Mouse (Mus musculus) stomach, embryonic 15.5 days (tissue): ENCODE results near the gene Ccdc63. TPM values are rescaled to one million over a fixed set of nuclear protein-coding genes. Genes with fewer than 3 reads are reported as not detected.

ENCODE experiments used
- ATAC-seq: fragments of 200-750 bp; cut with Nextera tagmentation; 2 replicates; pipeline ENCODE4 v1.8.0; 2017; ENCODE audit warnings: low read depth, moderate number of reproducible peaks, moderate TSS enrichment; ENCODE audit not compliant: insufficient read depth, low FRiP score
- H3K27ac ChIP-seq: fragments of 300-500 bp; sonication (generic); 2 replicates; pipeline ENCODE4 v1.5.1; 2015; ENCODE audit warnings: mild to moderate bottlenecking, inconsistent platforms
- H3K27me3 ChIP-seq: fragments of 300-500 bp; sonication (generic); replicated peaks from 2 replicates; pipeline ENCODE4 v1.6.1; 2015; ENCODE audit warnings: inconsistent platforms
- H3K36me3 ChIP-seq: fragments of 300-500 bp; sonication (generic); 2 replicates; pipeline ENCODE4 v1.6.1; 2015; ENCODE audit warnings: inconsistent platforms
- H3K4me1 ChIP-seq: fragments of 300-500 bp; sonication (generic); 2 replicates; pipeline ENCODE4 v1.6.1; 2015; ENCODE audit warnings: inconsistent platforms
- H3K4me2 ChIP-seq: fragments of 300-500 bp; sonication (generic); 2 replicates; pipeline ENCODE4 v1.6.1; 2015; ENCODE audit warnings: mild to moderate bottlenecking, inconsistent platforms
- H3K4me3 ChIP-seq: fragments of 300-500 bp; sonication (generic); replicated peaks from 2 replicates; pipeline ENCODE4 v1.5.1; 2015; ENCODE audit warnings: inconsistent platforms
- H3K9ac ChIP-seq: fragments of 300-500 bp; sonication (generic); 2 replicates; pipeline ENCODE4 v1.6.1; 2015; ENCODE audit warnings: inconsistent platforms
- H3K9me3 ChIP-seq: fragments of 300-500 bp; sonication (generic); 2 replicates; pipeline ENCODE4 v1.6.1; 2016; ENCODE audit warnings: inconsistent platforms
- WGBS: fragments of 180-500 bp; shearing (Covaris S2); methylation state at CpG from one replicate; pipeline ENCODE4 v1.1.7; 2015; 5-methylcytosine and 5-hydroxymethylcytosine counted together
- polyA plus RNA-seq: library from polyadenylated mRNA; unstranded; fragments of >200 nt; fragmentation: Nextera tagmentation; extraction: Ambion mirVana; gene quantifications from 2 replicates; pipeline ENCODE4 v1.2.1, GENCODE M21; 2015

Ccdc63 gene
- polyA plus RNA-seq, 1 experiment from 2014 or later, result not detected

DNA sequence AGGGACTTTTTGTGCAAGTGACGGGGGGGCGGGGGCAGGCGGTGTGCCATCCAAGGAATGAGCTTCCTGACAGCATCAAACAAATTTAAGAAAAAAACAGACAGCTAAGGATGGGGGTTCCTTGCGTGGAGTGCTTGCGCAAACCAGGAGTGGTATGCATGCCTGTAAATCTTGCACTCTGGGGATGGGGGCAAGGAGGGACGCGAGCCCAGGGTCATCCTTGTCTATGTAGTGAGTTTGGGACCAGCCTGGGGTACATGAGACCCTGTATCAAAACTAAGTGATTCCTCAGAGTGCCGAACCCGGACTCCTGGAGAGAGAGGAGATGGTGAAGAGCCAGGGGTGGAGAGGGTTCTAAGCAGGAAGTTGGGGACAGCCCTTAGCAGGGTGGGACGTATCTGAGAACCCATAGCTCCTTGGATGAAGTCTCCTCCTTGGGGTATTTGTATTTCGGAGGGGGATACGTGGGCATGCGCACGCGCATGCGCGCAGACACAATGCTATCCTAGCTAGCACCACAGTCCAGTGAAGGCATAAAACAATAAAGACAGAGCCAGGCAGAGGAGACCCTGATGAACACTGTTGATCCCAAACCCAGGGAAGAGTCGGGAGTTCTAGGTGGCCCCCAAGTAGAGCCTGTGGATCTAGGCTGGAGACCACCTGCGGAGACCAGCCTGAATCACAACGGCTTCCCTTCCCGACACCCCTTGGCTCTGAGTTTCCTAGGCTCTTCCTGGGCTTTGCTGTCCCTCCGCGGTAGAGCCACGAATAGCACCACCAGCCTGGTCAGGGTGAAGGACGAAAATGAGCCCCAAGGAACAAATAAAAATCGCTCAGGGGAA, 29.3 kb downstream of the Ccdc63 start:
- H3K9me3 ChIP-seq, result no peaks in the 10 kb centered on the region
- H3K4me1 ChIP-seq, result no peaks in the 10 kb centered on the region
- H3K27ac ChIP-seq, result no peak overlapping the region
- H3K27me3 ChIP-seq, result 0 out of 2 replicates have a peak, but pooled peaks cover 5% of the 10 kb centered on the region
- no peaks in the 10 kb centered on the region for H3K36me3 ChIP-seq
- H3K9ac ChIP-seq, result no peak overlapping the region
- WGBS, result 68% methylated on average over 26 of the region's 26 CpGs
- H3K4me2 ChIP-seq, result peak overlapping the region; percentile 10; the same call in 1 of the 2 replicates
- no peak overlapping the region for H3K4me3 ChIP-seq
- no peak for ATAC-seq

DNA sequence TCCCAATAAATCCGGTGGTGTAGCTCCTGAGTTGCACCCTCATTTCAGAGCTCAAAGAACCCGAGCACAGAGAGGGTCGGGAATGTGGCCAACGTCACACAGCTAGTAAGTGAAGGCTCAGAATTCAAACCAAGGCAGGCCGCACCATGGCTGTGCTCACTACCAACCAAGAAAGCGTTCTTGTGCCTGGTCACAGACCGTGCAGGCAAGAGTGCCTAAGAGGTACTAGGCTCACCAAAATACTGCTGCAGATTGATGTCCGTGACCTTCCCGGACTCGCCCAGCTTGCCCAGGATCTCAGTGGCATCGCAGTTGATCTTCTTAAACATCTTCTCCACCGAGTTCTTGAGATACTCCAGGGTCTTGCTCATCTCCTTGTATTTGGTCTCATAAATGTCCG, 30.0 kb downstream of the Ccdc63 start:
- WGBS, result 89% methylated on average over 13 of the region's 13 CpGs
- Histone ChIP-seq H3K27me3 (0 out of 2 replicates have a peak, but pooled peaks cover 5% of the 10 kb centered on the region), H3K4me3 (no peak overlapping the region), H3K27ac (no peak overlapping the region), H3K9me3 (no peaks in the 10 kb centered on the region), H3K36me3 (no peaks in the 10 kb centered on the region), H3K4me2 (no peak overlapping the region), H3K4me1 (no peaks in the 10 kb centered on the region), H3K9ac (no peak overlapping the region)
- no peak for ATAC-seq

DNA sequence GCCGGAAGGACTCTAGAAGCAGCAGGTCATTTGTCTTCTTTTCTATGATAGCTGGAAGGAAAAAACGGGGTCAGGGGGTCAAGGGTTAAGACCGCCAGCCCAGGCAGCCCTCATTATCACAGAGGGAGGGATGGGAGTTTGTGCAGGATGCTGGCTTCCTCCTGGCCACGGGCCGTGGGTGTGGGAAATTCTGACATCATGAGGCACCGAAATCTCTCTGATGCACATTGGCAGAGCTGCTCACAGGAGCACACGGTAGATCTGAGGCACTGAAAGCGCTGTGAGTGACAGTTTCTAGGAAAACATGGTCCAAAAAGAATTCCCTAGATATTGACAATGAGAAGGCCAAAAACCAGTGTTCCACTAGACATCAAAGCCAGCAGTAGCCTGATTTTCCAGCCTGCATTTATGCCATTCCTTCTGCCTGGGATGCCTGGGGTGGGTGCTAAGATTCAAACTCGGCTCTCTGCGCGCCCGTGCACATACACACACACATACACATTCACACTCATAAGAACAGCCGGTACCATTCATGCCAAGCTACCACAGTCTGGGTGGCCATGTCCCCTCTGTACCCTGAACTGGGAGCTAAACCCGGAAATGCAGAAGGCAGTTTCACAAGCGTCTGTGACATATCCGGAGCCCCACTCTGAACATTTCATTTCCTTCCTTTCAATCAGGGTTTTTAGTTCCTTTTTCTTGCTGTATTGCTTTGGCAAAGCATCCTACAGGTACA, 31.1 kb downstream of the Ccdc63 start:
- H3K9me3 ChIP-seq, result no peaks in the 10 kb centered on the region
- H3K4me3 ChIP-seq, result no peak overlapping the region
- no peak for ATAC-seq
- no peaks in the 10 kb centered on the region for H3K36me3 ChIP-seq
- H3K9ac ChIP-seq, result no peak overlapping the region
- no peak overlapping the region for H3K4me2 ChIP-seq
- H3K27ac ChIP-seq, result no peak overlapping the region
- WGBS, result 54% methylated on average over 16 of the region's 16 CpGs
- 0 out of 2 replicates have a peak, but pooled peaks cover 5% of the 10 kb centered on the region for H3K27me3 ChIP-seq
- no peaks in the 10 kb centered on the region for H3K4me1 ChIP-seq

DNA sequence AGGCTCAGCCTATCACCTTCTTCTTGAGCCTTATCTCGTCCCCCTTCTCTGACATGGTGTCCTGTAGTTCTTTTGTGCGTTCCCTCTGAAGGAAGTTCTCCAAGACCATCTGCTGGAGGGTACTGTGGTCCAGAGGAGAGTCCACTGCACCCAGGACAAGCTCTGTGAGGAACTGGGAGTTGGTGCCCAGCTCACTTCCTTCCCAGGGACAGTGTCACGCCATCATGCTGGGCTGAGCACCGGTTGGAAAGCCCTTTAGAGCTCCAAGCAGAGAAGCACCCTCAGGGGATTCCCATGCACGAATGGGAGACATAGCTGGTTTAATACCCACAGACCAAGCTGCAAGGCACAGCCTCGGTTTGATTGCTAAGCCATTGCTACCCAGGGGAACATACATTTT, 32.5 kb downstream of the Ccdc63 start:
- no peak overlapping the region for H3K4me2 ChIP-seq
- 0 out of 2 replicates have a peak, but pooled peaks cover under 1% of the 10 kb centered on the region for H3K4me1 ChIP-seq
- H3K4me3 ChIP-seq, result no peak overlapping the region
- ATAC-seq, result no peak
- 0 out of 2 replicates have a peak, but pooled peaks cover 5% of the 10 kb centered on the region for H3K27me3 ChIP-seq
- H3K9ac ChIP-seq, result no peak overlapping the region
- no peaks in the 10 kb centered on the region for H3K9me3 ChIP-seq
- WGBS, result 74% methylated on average over 6 of the region's 6 CpGs
- no peaks in the 10 kb centered on the region for H3K36me3 ChIP-seq
- no peak overlapping the region for H3K27ac ChIP-seq

DNA sequence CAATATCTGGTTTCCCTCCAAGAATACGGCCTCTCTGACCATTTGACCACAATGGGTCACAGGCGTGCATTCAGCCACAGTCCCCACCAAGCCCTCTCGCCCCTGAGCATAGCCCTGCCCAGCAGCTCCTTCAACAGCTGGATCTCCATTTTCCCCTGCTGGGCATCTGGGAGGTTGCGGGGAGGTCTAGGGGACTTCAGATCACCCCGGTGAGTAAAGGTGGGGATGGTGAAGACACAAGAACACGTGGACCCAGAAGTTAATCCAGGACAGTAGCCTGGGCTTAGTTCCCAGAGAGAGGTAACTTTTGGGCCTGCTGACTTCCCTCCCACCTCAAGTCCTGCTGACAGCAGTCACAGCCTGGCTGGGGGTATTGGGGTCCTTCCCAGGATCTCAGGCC, 34.4 kb downstream of the Ccdc63 start:
- no peak overlapping the region for H3K4me2 ChIP-seq
- H3K36me3 ChIP-seq, result no peaks in the 10 kb centered on the region
- peaks cover 13% of the 10 kb centered on the region; the same call in 1 of the 2 replicates for H3K27me3 ChIP-seq
- H3K4me1 ChIP-seq, result 0 out of 2 replicates have a peak, but pooled peaks cover 5% of the 10 kb centered on the region
- H3K9me3 ChIP-seq, result no peaks in the 10 kb centered on the region
- no peak overlapping the region for H3K9ac ChIP-seq
- no peak overlapping the region for H3K27ac ChIP-seq
- ATAC-seq, result no peak
- WGBS, result 81% methylated on average over 6 of the region's 6 CpGs
- H3K4me3 ChIP-seq, result no peak overlapping the region

DNA sequence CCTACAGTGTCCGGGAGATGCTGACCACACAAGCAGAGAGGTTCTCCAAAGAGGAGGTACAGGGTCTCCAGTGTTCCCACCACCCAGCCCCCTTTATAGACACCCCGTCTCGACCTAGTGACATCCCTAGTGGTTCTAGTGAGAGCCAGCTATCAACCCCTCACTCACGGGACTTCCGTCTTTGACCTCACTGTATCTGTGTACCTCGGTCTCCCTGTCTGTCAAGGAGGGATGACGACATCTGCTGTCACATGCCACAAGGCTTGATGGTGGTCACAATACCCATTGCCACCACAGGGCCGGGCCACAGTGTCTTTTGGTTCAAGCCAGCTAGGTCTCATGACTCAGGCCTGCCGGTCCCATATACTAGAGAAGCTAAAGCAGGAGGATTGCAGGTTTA, 35.6 kb downstream of the Ccdc63 start:
- H3K9ac ChIP-seq, result no peak overlapping the region
- peaks cover 13% of the 10 kb centered on the region; the same call in 1 of the 2 replicates for H3K27me3 ChIP-seq
- H3K9me3 ChIP-seq, result no peaks in the 10 kb centered on the region
- 90% methylated on average over 9 of the region's 9 CpGs for WGBS
- no peaks in the 10 kb centered on the region for H3K36me3 ChIP-seq
- no peak overlapping the region for H3K4me2 ChIP-seq
- no peak overlapping the region for H3K4me3 ChIP-seq
- H3K27ac ChIP-seq, result no peak overlapping the region
- 0 out of 2 replicates have a peak, but pooled peaks cover 5% of the 10 kb centered on the region for H3K4me1 ChIP-seq
- ATAC-seq, result no peak

DNA sequence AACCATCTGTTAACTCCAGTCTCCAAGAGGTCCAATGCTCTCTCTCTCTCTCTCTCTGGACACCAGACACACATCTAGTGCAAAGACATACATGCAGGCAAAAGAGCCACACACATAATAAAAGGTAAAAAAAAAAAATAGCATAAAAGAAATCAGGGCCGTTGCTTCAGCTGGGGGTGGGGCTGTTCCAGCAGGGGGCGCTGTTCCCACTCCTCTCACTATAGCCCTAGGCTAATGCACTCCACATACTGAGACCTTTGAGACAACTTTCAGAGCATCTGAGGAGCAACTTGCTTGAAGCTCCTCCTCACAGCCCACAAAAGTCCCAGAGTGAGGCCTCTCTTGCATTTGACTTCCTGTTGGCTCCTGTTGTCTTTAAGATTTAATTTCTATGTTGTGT, 36.4 kb downstream of the Ccdc63 start:
- Histone ChIP-seq H3K36me3 (no peaks in the 10 kb centered on the region), H3K4me3 (no peak overlapping the region), H3K4me1 (0 out of 2 replicates have a peak, but pooled peaks cover 5% of the 10 kb centered on the region), H3K9me3 (no peaks in the 10 kb centered on the region), H3K27ac (no peak overlapping the region), H3K9ac (no peak overlapping the region), H3K27me3 (peaks cover 13% of the 10 kb centered on the region; the same call in 1 of the 2 replicates), H3K4me2 (no peak overlapping the region)
- WGBS, result 34% methylated on average over 2 of the region's 2 CpGs
- no peak for ATAC-seq

DNA sequence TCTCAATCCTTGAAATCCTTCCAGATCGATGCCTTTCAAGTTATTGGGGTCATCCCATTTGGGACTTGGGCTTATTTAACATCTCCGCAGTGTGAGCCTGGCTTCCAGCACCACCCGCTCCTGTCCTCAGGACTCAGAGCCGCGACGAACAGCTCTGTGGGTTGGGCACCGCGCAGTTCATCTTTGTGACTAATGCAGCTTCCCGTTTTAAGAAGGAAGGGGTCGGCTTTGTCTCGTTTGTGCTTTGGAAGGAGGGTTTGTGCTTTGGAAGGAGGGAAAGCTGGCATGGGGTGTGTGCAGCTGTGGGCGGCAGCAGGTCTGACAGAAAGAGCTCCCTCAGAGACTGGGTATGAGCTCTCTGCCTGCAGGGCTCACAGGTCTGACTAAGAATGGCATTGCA, 37.5 kb downstream of the Ccdc63 start:
- ATAC-seq, result no peak
- no peak overlapping the region for H3K27ac ChIP-seq
- 35% methylated on average over 12 of the region's 12 CpGs for WGBS
- no peak overlapping the region for H3K4me3 ChIP-seq
- H3K4me1 ChIP-seq, result 0 out of 2 replicates have a peak, but pooled peaks cover 5% of the 10 kb centered on the region
- peak overlapping the region; percentile 24; the same call in 1 of the 2 replicates for H3K4me2 ChIP-seq
- H3K27me3 ChIP-seq, result peaks cover 13% of the 10 kb centered on the region; the same call in 1 of the 2 replicates
- no peaks in the 10 kb centered on the region for H3K36me3 ChIP-seq
- no peaks in the 10 kb centered on the region for H3K9me3 ChIP-seq
- H3K9ac ChIP-seq, result no peak overlapping the region

DNA sequence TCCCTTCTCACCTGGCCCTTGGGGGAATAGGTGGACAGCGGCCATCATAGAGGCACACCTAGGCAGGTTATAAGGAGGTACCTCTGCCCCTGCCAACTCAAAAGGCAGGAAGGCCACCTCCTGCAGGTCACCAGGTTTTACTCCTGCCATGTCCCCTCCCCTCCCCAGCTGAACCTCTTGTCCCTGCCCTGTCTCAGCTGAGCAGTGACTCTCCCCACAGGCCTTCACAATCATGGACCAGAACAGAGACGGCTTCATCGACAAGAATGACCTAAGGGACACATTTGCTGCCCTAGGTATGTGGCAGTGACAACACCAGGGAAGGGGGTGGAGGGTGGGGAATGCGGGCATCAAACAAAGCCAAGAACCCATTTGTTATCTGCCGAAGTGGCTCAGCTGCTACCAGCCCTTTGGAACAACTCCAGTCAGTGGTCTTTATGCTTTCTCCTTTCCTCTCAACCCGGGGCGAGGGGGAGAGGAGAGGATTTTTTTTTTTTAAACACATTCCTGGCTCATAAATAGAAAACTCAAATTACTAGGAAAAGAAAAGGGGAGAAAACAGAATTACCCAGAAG, 38.1 kb downstream of the Ccdc63 start:
- no peak overlapping the region for H3K4me3 ChIP-seq

DNA sequence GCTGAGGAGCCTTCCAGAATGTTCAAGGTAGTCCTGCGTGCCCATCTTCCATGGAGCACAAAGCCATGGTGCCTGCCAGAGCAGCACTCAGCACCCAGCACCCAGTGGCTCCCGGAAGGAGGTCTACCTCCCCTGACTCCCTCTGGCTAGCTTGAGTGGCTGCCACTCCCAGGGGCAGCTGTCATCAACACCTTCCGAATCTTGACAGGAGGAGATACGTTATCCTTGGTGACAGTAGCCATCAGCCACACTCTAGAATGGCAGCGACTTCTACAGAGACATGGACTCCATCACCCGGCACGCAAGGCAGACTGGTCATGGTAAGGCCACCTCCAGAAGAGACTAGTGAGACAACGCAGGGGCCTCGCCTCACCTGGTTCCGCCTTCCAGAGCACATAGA, 46.2 kb downstream of the Ccdc63 start:
- WGBS, result 84% methylated on average over 10 of the region's 10 CpGs
- Histone ChIP-seq H3K27ac (no peak overlapping the region), H3K4me2 (no peak overlapping the region), H3K4me1 (no peaks in the 10 kb centered on the region), H3K27me3 (no peaks in the 10 kb centered on the region), H3K9ac (no peak overlapping the region), H3K36me3 (no peaks in the 10 kb centered on the region), H3K9me3 (no peaks in the 10 kb centered on the region), H3K4me3 (no peak overlapping the region)
- no peak for ATAC-seq

More for the DNA sequence above, 38.1 kb downstream of the Ccdc63 start:
- 20% methylated on average over 7 of the region's 7 CpGs for WGBS
- H3K27ac ChIP-seq, result no peak overlapping the region
- H3K9me3 ChIP-seq, result no peaks in the 10 kb centered on the region
- 0 out of 2 replicates have a peak, but pooled peaks cover 5% of the 10 kb centered on the region for H3K4me1 ChIP-seq
- H3K9ac ChIP-seq, result no peak overlapping the region
- no peaks in the 10 kb centered on the region for H3K36me3 ChIP-seq
- no peak for ATAC-seq
- H3K27me3 ChIP-seq, result peaks cover 13% of the 10 kb centered on the region; the same call in 1 of the 2 replicates
- peak overlapping the region; percentile 24; the same call in 1 of the 2 replicates for H3K4me2 ChIP-seq

DNA sequence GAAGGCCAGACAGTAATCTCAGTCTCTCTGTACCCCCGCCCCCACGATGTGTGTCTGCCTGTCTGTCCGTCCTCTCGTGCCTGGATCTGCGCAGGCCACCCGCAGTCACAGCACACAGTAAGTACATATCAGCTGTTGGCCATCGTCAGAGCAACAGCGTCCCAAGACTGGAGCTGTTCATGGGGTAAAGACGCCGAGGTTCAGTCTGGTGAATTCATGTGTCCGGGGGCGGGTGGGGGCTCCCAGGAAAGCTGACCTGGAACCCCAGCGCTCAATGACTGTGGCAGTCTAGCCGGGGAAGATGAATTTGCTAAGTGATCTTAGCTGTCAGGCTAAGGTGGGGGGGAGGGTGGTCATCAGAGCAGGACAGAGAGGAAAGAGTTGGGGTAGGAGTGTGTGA, 46.9 kb downstream of the Ccdc63 start:
- ATAC-seq, result no peak
- 83% methylated on average over 14 of the region's 14 CpGs for WGBS
- H3K4me1 ChIP-seq, result no peaks in the 10 kb centered on the region

More for the DNA sequence above, 46.9 kb downstream of the Ccdc63 start:
- no peak overlapping the region for H3K9ac ChIP-seq
- H3K4me2 ChIP-seq, result no peak overlapping the region
- H3K4me3 ChIP-seq, result no peak overlapping the region
- no peaks in the 10 kb centered on the region for H3K27me3 ChIP-seq
- H3K9me3 ChIP-seq, result no peaks in the 10 kb centered on the region
- H3K36me3 ChIP-seq, result no peaks in the 10 kb centered on the region
- H3K27ac ChIP-seq, result no peak overlapping the region
